Mouse (Mus musculus): ENCODE measurements at regions not wholly inside any gene's neighbourhood (a gene's known extent, or its start where the extent isn't known, plus 50 kb on each side); places are given as distances from the start of the nearest gene placed in this dataset.

DNA sequence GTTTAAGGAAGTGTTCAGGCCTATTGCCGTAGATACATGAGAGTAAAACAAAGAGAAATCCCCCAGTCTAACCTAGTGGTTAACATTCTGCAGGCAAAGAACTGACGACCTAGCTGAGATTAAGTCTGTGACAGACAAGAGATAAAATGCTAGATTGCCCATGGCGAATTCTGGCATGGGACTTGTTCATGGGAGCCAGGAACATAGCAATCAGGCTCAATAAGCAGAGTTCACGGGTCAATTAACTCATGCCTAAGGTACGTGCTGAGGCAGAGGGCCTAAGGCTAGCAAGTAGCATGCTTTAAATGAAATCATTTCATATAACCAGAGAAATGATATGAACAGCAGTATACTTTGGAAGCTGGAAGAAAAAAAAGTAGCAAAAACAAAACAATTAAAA lies 1119.2 kb upstream of the Adgrl2 start:
- no peak for DNase-seq (ENCODE audit: low read depth, low spot score)

- DNase-seq (ENCODE audit: low read depth, low spot score): no peak
Observed at GRCm38 (mm10) chr3:150112231-150112630, 1121.9 kb upstream of the Adgrl2 start.

GRCm38 (mm10) chr3:150119866-150120265 lies 1129.5 kb upstream of the Adgrl2 start:
- DNase-seq (ENCODE audit: low read depth, low spot score): no peak

GRCm38 (mm10) chr3:150146635-150147034 lies 1156.3 kb upstream of the Adgrl2 start:
- no peak for DNase-seq (ENCODE audit: low read depth, low spot score)

DNA sequence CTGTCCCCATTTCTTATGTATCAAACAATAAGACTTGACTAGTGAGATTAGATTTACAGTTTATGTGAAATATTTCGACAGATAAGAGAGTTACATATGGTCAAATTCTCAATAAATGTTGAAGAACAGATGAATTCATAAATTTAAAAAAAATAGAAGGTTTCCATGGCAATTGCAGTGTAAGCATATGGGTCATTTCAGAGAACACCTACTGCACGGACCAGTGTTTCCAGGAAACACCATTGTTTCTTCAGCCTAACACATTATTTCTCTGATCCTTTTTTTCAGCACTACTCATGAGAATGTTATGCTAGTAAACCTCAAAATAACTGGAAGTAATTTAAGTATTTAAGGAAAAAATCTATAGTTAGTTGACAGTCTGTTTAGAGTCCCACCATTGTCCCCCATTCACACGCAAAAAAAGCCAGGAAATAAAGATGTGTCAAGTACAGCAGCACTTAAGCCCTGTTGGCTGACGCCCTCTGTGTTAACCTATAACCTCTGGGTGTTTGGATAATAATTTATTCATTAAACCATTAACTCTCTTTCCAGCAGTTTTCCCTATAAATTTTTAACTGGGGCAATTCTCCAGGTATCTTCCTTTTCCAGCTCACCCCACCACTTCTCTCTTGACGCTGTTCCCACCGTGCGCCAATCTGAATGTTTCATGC lies 1160.9 kb upstream of the Adgrl2 start:
- no peak for DNase-seq (ENCODE audit: low read depth, low spot score)

DNA sequence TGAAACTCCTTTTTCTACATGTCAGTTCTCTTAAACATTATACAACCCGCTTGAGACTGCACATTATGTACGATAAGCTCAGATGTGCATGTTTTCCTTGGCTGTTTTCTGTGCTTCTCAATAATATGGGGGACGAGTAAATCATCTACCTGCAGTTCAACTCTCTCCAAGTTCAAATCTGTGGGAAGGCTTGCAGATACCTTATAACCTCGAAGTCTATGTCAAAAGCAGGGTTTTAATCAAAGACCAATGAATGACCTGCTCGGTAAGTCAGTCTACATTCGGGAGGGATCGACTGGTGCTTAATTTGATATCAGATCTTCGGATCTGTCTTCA lies 1161.4 kb upstream of the Adgrl2 start:
- DNase-seq (ENCODE audit: low read depth, low spot score): no peak

GRCm38 (mm10) chr3:150152893-150153292 lies 1162.5 kb upstream of the Adgrl2 start:
- no peak for DNase-seq (ENCODE audit: low read depth, low spot score)

DNA sequence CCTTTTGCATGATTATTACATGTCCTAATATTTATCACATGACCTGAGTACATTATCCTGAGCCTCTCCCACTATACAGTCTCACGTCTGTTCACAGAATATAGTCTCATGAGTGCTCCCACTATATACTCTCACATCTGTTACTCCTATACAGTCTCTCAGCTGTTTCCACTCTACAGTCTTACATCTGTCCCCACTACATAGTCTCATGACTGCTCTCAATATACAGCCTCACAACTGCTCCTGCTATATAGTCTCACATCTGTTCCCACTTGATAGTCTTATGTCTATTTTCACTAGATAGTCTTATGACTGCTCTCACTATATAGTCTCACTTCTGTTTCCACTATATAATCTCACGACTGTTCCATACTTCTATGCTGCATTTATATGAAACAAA lies 1195.5 kb upstream of the Adgrl2 start:
- no peak for DNase-seq (ENCODE audit: low read depth, low spot score)

DNA sequence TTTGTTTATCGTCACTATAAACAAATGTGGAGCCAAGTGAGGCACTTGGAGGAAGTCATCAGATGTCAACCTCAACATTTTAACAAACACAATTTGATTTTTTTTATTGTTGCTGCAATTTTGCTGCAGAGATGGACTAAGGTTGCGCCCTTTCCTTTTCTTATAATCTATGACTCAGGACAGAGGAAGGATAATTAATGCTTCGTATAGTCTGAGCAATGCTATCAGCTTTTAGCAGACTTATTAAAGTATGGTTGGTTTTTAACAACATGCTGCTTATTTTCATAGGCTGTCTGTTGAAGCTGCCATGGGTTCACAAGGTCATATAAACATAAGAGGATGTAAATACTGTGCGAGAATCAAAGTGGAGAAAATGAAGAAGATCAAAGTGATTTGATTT lies 1202.8 kb upstream of the Adgrl2 start:
- DNase-seq (ENCODE audit: low read depth, low spot score): no peak

DNA sequence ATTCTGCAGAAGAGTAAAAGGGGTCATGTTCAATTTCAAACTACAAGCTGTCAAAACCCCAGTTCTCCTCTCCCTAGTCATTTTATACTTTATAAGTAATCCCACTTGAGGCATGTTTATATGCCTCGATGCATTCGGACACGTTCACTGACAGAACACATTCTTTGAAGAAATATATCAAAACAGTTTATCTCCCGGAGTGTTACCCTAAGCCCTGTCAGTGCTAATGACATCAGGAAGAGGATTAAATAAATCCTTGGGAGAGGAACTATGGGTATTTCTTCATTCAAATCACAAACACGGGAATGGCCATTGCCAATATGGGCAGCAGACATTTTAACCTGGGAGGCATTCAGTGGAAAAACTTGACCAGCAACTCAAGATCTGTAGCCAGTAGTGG lies 1208.1 kb upstream of the Adgrl2 start:
- no peak for DNase-seq (ENCODE audit: low read depth, low spot score)

- DNase-seq (ENCODE audit: low read depth, low spot score): no peak
Observed at GRCm38 (mm10) chr3:150205902-150206301, 1215.5 kb upstream of the Adgrl2 start.

GRCm38 (mm10) chr3:150233279-150233678 lies 1204.4 kb upstream of the Adgrl4 start:
- DNase-seq (ENCODE audit: low read depth, low spot score): no peak

DNA sequence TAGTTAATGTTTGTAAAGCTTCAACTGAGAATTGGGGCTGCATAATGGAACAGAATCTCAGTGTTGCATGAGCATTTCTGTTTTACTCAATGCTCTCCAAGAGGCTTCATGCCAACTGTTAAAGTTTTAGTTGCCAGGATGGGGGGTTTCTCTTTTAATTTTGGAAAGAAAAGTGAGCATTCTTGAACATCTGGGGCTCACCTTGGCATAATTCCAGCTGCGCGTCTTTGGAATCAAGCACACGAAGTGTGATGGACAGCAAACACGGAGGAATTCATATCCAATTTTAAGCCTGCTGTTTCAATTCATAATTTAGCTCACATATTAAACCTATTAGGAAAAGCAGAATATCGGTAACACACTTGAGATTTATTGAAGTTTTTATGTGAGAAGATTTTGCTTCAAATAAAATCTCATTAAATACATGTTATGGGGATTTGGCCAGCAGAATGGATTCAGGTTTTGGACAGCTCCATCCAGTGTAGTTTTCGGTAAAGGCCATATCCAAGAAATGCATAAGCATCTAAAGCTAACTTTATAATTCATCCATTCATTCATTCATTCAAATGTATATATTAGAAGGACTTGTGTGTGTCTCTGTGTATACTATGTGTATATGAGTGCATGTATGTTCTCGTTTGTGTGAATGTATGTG lies 1200.6 kb upstream of the Adgrl4 start:
- no peak for DNase-seq (ENCODE audit: low read depth, low spot score)

DNA sequence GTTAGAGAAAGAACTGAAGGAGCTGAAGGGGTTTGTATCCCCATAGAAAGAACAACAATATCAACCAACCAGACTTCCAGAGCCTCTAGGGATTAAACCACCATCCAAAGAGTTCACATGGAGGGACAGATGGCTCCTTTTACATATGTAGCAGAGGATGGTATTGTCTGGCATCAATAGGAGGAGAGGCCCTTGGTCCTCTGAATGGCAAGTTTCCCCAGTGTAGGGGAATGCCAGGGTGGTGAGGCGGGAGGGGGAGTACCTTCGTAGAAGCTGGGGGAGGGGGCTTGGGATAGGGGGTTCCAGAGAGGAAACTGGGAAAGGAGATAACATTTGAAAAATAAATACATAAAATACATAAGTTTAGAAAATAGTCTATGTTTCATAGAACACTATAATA lies 1162.6 kb upstream of the Adgrl4 start:
- DNase-seq (ENCODE audit: low read depth, low spot score): no peak

GRCm38 (mm10) chr3:150296057-150296710 lies 1141.5 kb upstream of the Adgrl4 start:
- peak; percentile 4 for DNase-seq (ENCODE audit: low read depth, low spot score)

DNA sequence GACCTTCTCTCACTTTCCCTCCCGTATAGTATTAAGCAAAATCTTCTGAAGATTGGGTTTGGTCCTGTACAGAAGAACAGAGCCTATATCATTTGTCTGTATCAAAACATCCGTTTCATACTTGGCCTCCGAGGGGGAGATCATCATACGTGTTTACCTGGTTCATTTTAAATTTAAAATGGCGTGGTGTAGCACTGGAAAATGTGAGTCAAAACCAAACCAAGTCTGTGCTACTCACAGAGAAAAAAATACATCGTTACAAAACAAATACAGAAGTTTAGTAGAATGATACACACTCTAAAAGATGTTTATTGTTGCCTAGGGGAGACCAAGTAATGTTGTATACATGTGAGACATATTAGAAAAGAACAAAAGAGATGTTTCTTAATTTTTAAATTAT lies 1108.9 kb upstream of the Adgrl4 start:
- DNase-seq (ENCODE audit: low read depth, low spot score): no peak

GRCm38 (mm10) chr3:150352139-150352725 lies 1085.5 kb upstream of the Adgrl4 start:
- DNase-seq (ENCODE audit: low read depth, low spot score): no peak

DNA sequence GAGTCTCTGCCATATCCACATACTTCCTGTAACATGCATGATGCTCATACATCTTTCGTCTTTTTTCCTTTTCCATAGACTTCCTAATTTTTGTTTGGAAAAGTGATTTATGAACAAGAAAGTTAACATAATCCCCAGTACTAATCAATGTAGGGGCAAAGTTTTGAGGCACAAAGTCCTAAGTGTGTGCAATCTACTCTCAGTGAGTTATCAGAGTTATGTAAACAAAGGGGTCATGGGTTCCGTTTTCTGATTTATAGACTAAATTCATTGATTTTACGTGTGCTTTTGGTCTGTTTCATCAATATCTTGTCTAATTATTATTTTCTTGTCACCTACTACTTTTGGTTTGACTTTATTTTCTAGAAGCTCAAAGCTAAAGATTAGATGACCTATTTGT lies 1071.9 kb upstream of the Adgrl4 start:
- DNase-seq (ENCODE audit: low read depth, low spot score): no peak

DNA sequence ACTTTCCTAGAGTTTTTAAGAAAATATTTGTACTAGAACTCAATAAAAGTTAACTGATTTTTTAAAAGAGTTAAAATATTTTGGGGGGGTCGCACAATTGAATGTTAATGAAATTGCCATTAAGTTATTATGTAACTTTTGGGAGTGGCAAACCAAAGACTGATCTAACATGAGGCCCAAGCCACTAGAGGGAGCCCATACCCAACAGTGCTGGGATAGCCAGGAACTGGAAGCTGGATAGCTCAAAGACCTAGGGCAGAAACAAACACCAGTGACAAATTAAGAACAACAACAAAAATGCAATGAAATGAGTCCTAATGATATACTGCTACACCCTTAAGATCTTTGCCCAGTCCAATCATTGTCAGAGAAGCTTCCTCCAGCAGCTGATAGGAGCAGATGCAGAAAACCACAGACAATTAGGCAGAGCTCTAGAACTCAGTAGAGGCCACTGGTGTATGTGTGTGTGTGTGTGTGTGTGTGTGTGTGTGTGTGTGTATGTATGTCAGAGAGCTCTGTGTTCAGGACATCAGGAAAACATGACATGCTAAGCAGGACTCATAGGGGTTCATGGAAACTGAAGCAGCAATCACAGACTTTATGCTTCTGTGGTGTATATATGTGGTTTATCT lies 1052.6 kb upstream of the Adgrl4 start:
- no peak for DNase-seq (ENCODE audit: low read depth, low spot score)

- DNase-seq (ENCODE audit: low read depth, low spot score): peak; percentile 18
Observed at GRCm38 (mm10) chr3:150401694-150402301, 1035.9 kb upstream of the Adgrl4 start.

DNA sequence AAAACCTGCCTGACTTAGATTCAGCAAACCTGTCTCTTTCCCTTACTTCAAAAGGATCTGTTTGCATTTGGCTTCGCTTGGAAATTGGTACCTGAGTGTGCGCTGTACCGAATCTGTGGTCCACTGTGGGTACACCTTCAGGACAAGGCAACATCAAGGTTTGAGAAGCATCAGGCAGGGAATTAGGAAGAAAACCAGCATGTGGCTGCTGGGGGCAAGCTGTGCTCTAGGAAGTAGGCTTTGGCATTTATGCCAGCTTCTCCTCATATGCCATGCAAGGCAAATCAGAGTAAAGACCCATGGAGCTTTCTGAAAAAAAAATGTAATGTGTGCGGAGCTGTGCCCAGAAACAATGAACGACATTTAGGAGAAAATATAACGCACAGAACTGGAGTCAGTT lies 1031.6 kb upstream of the Adgrl4 start:
- no peak for DNase-seq (ENCODE audit: low read depth, low spot score)

- no peak for DNase-seq (ENCODE audit: low read depth, low spot score)
Observed at GRCm38 (mm10) chr3:150415277-150415676, 1022.4 kb upstream of the Adgrl4 start.
